Mouse (Mus musculus) megakaryocyte, adult 5-6 weeks (primary cell): ENCODE results near the gene Apol7c. TPM values are rescaled to one million over a fixed set of nuclear protein-coding genes. Genes with fewer than 3 reads are reported as not detected.
"Not testable (repeated sequence)": the region's sequence is repeated elsewhere in the genome, so short reads cannot be mapped to it uniquely, and the experiment has no call there.

Source experiments
- ATAC-seq: 2 replicates; pipeline ENCODE4 v1.8.0; 2016; ENCODE audit warnings: mild to moderate bottlenecking, inconsistent platforms; ENCODE audit not compliant: poor library complexity, severe bottlenecking
- total RNA-seq, 2 experiments: library from RNA; stranded (forward) in 1 of 2; stranded (reverse) in 1 of 2; fragments of 153-499, 151-499 nt in 1 of 2; fragments of 221-1000, 200-1000 nt in 1 of 2; gene quantifications; 2 replicates each; pipeline versions ENCODE4 v1.2.3 to v1.2.4; 2015 to 2017

Gene Apol7c
- total RNA-seq (2015) (0.14 and 0.40 TPM in 2 replicates), total RNA-seq (2017) (0.04 and 0.53 TPM in 2 replicates)

DNA sequence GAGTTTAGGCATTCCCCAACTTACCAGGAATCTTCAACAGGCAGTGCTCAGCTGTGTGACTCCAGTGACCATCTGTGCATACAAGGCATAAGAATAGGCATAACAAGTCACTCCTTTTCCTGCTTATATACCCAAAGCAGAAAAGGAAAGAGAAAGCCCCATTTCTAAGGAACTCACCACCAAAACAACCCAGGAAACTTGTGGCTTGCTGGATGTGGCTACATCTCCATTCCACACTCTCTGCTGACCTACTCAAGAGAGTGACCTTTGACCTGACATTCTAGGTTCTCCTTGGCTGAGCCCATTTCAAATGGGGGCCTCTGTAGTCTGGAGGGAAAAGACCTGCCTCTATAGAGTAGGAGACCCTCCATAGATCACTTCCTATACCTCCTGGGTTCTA is at the start of gene Apol7c:
TSS of gene Apol7c (minus strand) at position 101 of the 400 bp plus-strand sequence.
- ATAC-seq = no peak

DNA sequence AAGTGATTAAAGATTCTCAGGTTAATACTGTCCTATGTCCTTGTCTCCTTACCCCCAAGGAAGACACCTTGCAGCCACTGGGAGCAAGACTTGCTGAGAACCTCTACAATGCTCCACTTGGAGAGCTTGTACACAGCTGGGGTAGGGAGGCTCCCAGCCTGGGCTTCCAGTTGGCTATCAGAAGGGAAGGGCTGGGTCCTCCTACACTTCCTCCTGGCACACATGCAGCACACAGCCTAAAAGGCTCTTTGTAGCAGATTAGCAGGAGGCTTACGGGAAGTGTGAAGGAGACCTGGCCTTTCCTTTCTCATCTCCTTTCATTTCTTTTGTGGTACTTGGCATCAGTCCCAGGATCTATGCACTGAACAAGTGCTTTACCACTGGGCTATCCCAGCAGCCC is 48.6 kb upstream of the Apol7c start:
- ATAC-seq = no peak

DNA sequence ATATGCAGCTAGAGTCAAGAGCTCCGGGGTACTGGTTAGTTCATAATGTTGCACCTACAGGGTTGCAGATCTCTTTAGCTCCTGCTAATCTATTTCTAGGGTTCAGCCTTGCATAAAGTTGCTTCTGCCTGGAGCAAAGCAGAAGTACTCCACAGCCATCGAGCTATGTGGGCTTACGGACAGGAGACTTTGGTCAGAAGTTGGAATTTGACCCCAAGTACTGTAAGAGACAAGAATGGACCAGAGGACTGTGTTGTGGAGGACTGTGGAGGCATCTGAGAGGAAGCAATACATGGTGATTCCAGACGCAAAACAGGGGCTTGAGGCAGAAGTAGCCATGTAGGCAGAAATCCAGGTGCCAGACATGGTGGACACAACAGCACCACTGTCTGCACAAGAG is 46.2 kb upstream of the Apol7c start:
- no peak for ATAC-seq

DNA sequence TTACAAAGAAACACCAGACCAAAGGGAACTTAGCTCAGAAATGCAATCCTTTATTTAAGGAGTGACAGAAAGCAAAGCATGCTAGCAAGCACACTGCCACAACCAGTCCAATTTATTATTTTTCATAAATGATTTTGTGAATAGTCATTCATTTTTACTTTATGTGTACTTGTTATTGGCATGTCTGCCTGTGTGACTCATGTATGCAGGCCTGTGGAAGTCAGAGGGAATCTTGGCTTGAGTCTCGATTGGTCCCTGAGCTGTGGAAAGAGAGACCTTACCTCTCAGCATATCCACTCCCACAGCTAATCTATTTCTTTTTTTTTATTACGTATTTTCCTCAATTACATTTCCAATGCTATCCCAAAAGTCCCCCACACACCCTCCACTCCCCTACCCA is 45.7 kb upstream of the Apol7c start:
- ATAC-seq = no peak

DNA sequence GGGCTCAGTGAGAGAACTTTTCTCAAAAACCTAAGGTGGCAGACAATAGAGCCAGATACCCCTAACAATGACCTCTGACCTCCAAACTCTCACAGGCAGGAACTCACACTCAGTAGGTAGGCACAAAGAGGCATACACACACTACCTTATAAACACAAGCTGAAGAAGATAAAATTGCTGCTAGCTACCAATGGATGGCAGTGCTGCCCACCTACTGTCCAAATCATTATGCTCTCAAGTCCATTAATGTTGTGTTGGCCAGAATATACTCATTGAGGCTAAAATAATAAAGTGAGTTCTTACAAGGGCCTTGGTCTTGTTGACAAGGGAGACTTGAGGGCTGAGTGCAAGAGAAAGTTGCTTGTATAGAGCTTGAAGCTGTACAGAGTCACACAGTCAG is 30.1 kb upstream of the Apol7c start:
- ATAC-seq = no peak

DNA sequence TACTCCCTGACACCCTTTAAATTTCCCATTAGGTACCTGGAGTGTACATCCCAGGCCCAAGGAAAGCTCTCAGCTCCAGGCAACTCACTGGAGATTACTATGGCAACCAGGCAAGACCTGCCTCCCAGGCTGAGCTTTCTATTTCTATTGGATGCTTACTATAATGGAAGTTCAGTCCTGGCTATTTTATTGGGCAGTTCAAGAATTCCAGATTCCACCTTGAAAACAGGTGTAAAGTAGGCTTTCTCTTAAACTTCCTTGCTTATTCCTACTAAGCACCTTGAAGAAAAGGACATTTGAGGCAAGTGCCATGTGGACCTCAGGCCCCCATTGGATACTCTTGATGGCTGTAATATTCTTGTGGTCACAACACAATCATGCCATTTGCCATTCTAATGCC is 28.7 kb upstream of the Apol7c start, which contains the start of gene 1700025B11Rik:
TSS of gene 1700025B11Rik (minus strand) at position 101 of the 400 bp plus-strand sequence.
- no peak for ATAC-seq

DNA sequence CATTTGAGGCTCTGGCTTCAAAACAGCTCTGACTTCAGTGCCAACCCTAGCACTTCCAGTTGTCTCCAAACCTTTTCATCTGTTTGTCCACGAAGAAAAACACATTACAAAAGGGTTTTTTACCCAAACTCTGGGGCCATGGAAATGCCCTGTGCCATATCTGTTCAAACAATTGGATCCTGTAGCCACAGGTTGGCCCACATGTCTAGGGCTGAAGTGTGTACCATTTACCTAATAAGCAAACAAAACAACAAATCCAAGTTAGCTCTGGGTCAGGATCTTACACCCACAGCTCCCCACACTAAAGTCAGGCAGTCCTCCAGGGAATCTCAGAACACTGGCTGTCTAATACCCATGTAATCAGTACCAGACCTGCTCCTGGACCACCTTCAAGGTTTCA is 6.1 kb upstream of the Apol7c start:
- ATAC-seq = not testable (repeated sequence)

DNA sequence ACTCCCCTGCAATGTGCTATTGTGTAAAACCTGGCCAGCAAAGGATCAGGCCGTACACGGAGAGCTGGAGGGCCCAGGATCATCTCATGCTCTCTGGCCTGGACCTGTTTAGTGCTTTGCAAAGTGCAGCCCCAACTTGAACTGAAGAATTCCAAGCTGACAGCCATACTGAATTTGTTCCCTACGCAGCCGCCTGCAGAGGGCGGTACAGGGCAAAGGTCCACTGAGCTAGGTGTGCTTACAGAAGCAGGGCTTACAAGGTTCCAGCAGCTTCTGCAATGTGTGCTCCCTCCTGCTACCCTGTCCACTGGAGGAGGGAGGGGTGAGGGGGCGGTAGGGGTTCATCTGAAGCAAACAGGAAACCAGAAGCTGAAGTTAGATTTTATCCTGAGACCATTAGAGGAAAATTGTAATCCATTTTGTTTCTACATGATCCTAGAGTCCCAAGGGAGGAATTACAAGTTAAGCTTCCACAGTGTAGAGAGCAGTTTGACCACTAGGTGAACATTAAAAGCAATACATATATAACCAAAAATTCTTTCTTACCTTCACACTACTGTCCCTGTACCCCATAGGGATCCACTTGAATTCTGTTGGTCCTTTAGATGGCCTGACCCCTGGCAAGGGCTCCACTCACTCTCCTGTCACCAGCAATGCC is 9.8 kb downstream of the Apol7c start:
- not testable (repeated sequence) for ATAC-seq

DNA sequence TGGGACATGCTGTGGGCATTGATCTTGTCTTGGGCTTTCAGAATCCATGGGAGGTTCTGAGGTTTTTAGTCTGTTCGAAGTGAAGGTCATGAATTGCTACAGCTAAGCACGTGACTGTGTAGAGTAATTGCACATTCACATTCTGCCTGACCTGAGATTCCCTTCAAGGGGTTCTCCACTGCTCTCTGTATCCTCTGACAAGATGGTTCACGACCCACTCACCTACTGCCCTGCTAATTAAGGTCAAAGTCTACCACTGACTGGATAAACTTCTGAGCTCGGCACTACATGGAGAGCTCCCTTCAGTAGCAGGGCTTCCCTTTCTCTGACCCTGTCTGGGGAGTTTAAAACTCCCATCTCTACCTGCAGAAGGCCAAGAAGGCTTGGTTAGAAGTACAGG is 12.5 kb downstream of the Apol7c start:
- ATAC-seq = not testable (repeated sequence)

DNA sequence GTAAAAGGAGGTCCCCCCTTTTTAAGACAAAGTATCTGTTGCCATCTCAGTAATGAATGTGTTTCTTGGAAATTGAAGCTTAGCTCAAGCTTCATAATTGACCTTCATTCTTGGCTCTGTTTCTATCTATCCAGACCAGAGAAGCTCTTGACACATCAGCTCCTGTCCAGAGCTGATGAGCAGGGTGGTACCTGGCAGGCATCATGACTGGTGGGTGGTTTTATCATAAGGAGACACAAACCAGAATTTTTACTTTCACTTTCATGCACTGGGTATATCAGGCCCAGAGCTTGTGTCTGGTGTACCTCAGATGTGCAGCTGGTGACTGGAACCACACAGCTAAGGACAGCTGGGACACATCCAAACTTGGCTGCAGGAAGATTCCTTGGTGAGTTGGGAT is 25.1 kb downstream of the Apol7c start, which contains the start of gene Apol11a:
TSS of gene Apol11a (plus strand) at position 306 of the 400 bp plus-strand sequence.
- ATAC-seq = not testable (repeated sequence)

DNA sequence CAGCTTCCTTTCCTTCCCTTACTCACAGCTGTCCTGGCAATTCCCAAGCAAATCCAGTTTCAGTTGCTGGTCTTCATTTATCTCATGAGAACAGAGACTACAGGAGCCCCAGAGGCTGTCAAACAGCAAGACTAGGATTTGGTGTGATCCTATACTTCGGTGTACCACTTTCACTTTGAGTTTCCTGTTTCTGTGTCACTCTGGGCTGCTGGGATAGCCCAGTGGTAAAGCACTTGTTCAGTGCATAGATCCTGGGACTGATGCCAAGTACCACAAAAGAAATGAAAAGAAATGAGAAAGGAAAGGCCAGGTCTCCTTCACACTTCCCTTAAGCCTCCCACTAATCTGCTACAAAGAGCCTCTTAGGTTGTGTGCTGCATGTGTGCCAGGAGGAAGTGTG is 38.4 kb downstream of the Apol7c start:
- not testable (repeated sequence) for ATAC-seq

DNA sequence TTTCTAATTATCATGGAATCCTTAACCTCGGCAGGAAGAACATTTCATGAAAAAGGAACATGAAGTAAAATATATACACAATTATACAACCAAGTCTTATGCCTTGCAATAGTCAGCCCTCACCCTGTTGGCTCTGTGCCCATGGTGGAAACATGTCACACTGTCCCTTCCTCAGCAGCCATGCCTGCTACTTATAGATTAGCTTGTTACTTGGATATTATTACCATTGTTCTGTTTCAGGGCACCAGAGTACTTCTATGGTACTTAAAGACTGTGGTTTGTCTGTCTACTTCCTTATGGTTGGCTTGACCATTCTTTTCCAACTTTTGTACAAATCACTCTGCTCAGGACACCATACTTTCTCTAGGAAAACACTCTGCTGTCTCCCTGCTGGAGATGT is 39.9 kb downstream of the Apol7c start:
- not testable (repeated sequence) for ATAC-seq

DNA sequence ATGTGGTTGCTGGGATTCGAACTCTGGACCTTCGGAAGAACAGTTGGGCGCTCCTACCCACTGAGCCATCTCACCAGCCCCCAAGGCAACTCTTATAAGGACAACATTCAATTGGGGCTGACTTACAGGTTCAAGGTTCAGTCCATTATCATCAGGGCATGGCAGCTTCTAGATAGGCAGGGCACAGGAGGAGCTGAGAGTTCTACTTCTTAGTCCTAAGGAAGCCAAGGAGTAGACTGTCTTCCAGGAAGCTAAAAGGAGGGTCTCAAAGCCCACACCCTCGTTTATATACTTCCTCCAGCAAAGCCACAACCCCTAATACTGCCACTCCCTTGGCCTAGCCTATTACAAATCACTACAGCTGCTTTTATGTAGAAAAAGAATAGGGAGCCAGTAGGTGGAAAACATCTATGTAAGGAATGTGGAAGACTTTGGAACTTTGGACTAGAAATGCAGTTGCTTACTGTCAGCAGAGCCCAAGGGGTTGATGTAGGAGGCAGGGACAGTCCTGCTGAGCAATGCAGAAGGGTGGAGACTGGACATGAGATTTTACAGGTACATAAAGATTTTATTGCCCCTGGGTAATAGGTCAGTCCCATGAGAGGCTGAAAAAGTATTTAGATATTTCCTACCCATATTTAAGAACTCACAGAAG is 50.8 kb downstream of the Apol7c start:
- no peak for ATAC-seq

DNA sequence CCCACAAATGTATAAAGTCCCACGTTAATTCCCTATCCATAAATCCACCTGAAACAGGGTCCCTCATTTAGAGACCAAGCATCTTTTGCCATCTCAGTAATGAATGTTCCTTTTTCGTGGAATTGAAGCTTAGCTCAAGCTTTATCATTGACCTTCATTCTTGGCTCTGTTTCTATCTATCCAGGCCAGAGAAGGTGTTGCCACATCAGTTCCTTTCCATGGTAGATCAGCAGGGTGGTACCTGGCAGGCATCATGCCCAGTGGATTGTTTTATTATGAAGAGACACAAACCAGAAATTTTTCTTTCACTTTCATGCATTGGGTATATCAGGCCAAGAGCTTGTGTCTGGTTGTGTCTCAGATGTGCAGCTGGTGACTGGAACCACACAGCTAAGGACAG is 56.4 kb downstream of the Apol7c start, which contains the start of gene Apol10a:
TSS of gene Apol10a (plus strand) at position 355 of the 400 bp plus-strand sequence.
- ATAC-seq = not testable (repeated sequence)

Other genes with a start within 250 kb of the Apol7c start
- gene Rbfox2, start 226.3 kb downstream of the Apol7c start, total RNA-seq (2015) = 0.13 TPM in 1 of 2 replicates, not detected in the other
- 0.12 and 0.51 TPM in 2 replicates for gene Rbfox2, start 226.3 kb downstream of the Apol7c start, total RNA-seq (2017)
- not detected in 2 replicates for gene Apol7a, start 134.2 kb downstream of the Apol7c start, total RNA-seq (2015)
- gene Apol7a, start 134.2 kb downstream of the Apol7c start, total RNA-seq (2017) = not detected in 2 replicates
- not detected in 2 replicates for gene Apol9a, start 122.2 kb downstream of the Apol7c start, total RNA-seq (2015)
- 0.04 TPM in 1 of 2 replicates, not detected in the other for gene Apol9a, start 122.2 kb downstream of the Apol7c start, total RNA-seq (2017)
- 0.54 TPM in 1 of 2 replicates, not detected in the other for gene Apol7b, start 85.8 kb downstream of the Apol7c start, total RNA-seq (2015)
- 4.8 TPM in 1 of 2 replicates, not detected in the other for gene Apol7b, start 85.8 kb downstream of the Apol7c start, total RNA-seq (2017)
- gene Apol10a, start 56.3 kb downstream of the Apol7c start, total RNA-seq (2015) = 0.07 TPM in 1 of 2 replicates, not detected in the other
- not detected in 2 replicates for gene Apol10a, start 56.3 kb downstream of the Apol7c start, total RNA-seq (2017)
- not detected in 2 replicates for gene Apol11a, start 25.0 kb downstream of the Apol7c start, total RNA-seq (2015)
- gene Apol11a, start 25.0 kb downstream of the Apol7c start, total RNA-seq (2017) = 0.33 and 0.89 TPM in 2 replicates
- gene 1700025B11Rik, start 28.6 kb upstream of the Apol7c start, total RNA-seq (2015) = not detected in 2 replicates
- gene 1700025B11Rik, start 28.6 kb upstream of the Apol7c start, total RNA-seq (2017) = not detected in 2 replicates
- 0.07 TPM in 1 of 2 replicates, not detected in the other for gene Apol10b, start 62.8 kb upstream of the Apol7c start, total RNA-seq (2015)
- gene Apol10b, start 62.8 kb upstream of the Apol7c start, total RNA-seq (2017) = not detected in 2 replicates
- gene Gm36245, start 65.9 kb upstream of the Apol7c start, total RNA-seq (2015) = not detected in 2 replicates
- not detected in 2 replicates for gene Gm36245, start 65.9 kb upstream of the Apol7c start, total RNA-seq (2017)
- gene Apol11b, start 110.0 kb upstream of the Apol7c start, total RNA-seq (2015) = not detected in 2 replicates
- 0.08 TPM in 1 of 2 replicates, not detected in the other for gene Apol11b, start 110.0 kb upstream of the Apol7c start, total RNA-seq (2017)
- gene Apol7e, start 165.5 kb upstream of the Apol7c start, total RNA-seq (2015) = 1.4 and 3.2 TPM in 2 replicates
- gene Apol7e, start 165.5 kb upstream of the Apol7c start, total RNA-seq (2017) = 0.66 and 1.6 TPM in 2 replicates
- not detected in 2 replicates for gene Apol9b, start 195.7 kb upstream of the Apol7c start, total RNA-seq (2015)
- gene Apol9b, start 195.7 kb upstream of the Apol7c start, total RNA-seq (2017) = not detected in 2 replicates
- gene Apol8, start 223.7 kb upstream of the Apol7c start, total RNA-seq (2015) = 0.16 and 1.3 TPM in 2 replicates
- gene Apol8, start 223.7 kb upstream of the Apol7c start, total RNA-seq (2017) = 0.16 and 0.26 TPM in 2 replicates